Mouse (Mus musculus) midbrain, embryonic 14.5 days (tissue): ENCODE measurements around the gene Otulinl. TPM values are rescaled to one million over a fixed set of nuclear protein-coding genes. Genes with fewer than 3 reads are reported as not detected.

Source experiments
- ATAC-seq: fragments of 200-750 bp; cut with Nextera tagmentation; 2 replicates; pipeline ENCODE4 v1.8.0; 2017; ENCODE audit warnings: moderate number of reproducible peaks, moderate library complexity; ENCODE audit not compliant: low FRiP score, low TSS enrichment
- DNase-seq: peaks from one replicate; pipeline ENCODE4 v3.0.0-alpha.2; 2015
- H3K27ac ChIP-seq: fragments of 300-500 bp; sonication (generic); replicated peaks from 2 replicates; pipeline ENCODE4 v1.5.1; 2014; ENCODE audit warnings: mild to moderate bottlenecking, low read depth, low read length, moderate library complexity
- H3K27me3 ChIP-seq: fragments of 300-500 bp; sonication (generic); 2 replicates; pipeline ENCODE4 v1.6.1; 2014; ENCODE audit warnings: low read length, control low read depth, mixed read lengths; ENCODE audit not compliant: control insufficient read depth, insufficient read depth
- H3K36me3 ChIP-seq: fragments of 300-500 bp; sonication (generic); 2 replicates; pipeline ENCODE4 v1.6.1; 2014; ENCODE audit warnings: low read length, control low read depth; ENCODE audit not compliant: control insufficient read depth, insufficient read depth
- H3K4me1 ChIP-seq: fragments of 300-500 bp; sonication (generic); 2 replicates; pipeline ENCODE4 v1.6.1; 2014; ENCODE audit warnings: mild to moderate bottlenecking, antibody characterized with exemption, low read length, control low read depth; ENCODE audit not compliant: control insufficient read depth, insufficient read depth
- H3K4me2 ChIP-seq: fragments of 300-500 bp; sonication (generic); 2 replicates; pipeline ENCODE4 v1.6.1; 2014; ENCODE audit warnings: mild to moderate bottlenecking, low read length, moderate library complexity
- H3K4me3 ChIP-seq: fragments of 300-500 bp; sonication (generic); replicated peaks from 2 replicates; pipeline ENCODE4 v1.5.1; 2014; ENCODE audit warnings: low read depth, low read length
- H3K9ac ChIP-seq: fragments of 300-500 bp; sonication (generic); replicated peaks from 2 replicates; pipeline ENCODE4 v1.6.1; 2014; ENCODE audit warnings: mild to moderate bottlenecking, low read length, moderate library complexity
- H3K9me3 ChIP-seq: fragments of 300-500 bp; sonication (generic); 2 replicates; pipeline ENCODE4 v1.6.1; 2016; ENCODE audit warnings: low read length, control low read depth, mixed read lengths; ENCODE audit not compliant: control insufficient read depth
- WGBS: fragments of 180-500 bp; shearing (Covaris S2); extraction: QIAGEN DNeasy Blood & Tissue Kit; methylation state at CpG from one replicate; pipeline ENCODE4 v1.1.7; 2014; 5-methylcytosine and 5-hydroxymethylcytosine counted together
- polyA plus RNA-seq: library from polyadenylated mRNA; unstranded; fragments of >200 nt; fragmentation: Nextera tagmentation; extraction: Ambion mirVana; gene quantifications from 2 replicates; pipeline ENCODE4 v1.2.1, GENCODE M21; 2014

The Otulinl gene
- polyA plus RNA-seq, 1 experiment from 2014 or later: 10.7 TPM

GRCm38 (mm10) chr15:27605252-27605651 is 76.1 kb downstream of the Otulinl start:
- no peak overlapping the region for H3K4me2 ChIP-seq
- H3K36me3 ChIP-seq: peaks cover 24% of the 10 kb centered on the region
- no peak overlapping the region for H3K9ac ChIP-seq

More at GRCm38 (mm10) chr15:27605252-27605651, 76.1 kb downstream of the Otulinl start:
- H3K27ac ChIP-seq: no peak overlapping the region
- H3K4me1 ChIP-seq: no peaks in the 10 kb centered on the region
- no peaks in the 10 kb centered on the region for H3K9me3 ChIP-seq
- no peak overlapping the region for H3K4me3 ChIP-seq
- no peaks in the 10 kb centered on the region for H3K27me3 ChIP-seq
- no peak for DNase-seq
- 83% methylated on average over 3 of the region's 3 CpGs for WGBS
- no peak for ATAC-seq

Other genes with a start within 250 kb of the Otulinl start
- gene Ank, start 214.9 kb downstream of the Otulinl start, polyA plus RNA-seq: 15.0 and 15.9 TPM in 2 replicates
- 29.7 and 30.1 TPM in 2 replicates for gene Otulin, start 50.9 kb downstream of the Otulinl start, polyA plus RNA-seq